Mouse (Mus musculus): ENCODE measurements at regions not wholly inside any gene's neighbourhood (a gene's known extent, or its start where the extent isn't known, plus 50 kb on each side); places are given as distances from the start of the nearest gene placed in this dataset.

DNA sequence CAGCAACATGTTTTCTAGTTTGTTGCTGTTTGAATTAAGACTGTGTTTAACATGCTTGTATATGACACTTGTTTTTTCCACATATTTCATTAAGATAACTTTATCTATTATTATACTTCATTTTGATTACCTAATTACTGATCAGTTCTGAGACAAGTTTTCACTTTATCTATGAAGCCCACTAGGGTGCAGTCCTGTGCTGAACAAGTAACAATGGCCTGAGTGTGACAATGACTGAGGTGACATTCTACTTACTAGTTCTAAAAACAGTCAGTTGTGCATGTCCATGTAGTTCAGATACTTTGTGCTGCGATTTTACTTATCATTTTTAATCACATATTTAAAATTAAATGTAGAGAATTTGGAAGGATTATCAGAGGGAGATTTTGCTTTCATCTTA lies 1795.2 kb upstream of the Gm37988 start:
- no peak for DNase-seq (ENCODE audit: low read depth, low spot score)

DNA sequence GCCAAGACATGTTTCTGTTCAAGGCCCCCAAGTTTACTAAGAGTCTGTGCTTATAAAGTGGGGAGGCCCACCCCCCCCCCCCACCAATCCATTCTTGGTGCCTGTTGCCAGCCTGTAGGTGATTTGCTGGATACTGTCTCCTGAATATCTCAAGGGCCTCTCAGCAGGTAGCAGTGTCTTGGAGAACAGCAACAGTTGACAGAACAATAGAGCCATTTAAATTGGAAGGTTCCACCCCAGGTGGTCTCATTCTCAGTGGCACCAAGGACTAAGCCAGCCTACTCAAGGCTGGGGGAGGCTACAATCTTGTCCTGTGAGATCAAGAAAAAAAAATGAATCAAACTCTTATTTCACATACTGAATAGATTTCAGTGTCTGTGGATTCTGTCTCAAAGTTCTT lies 1744.9 kb upstream of the Gm37988 start:
- no peak for DNase-seq (ENCODE audit: low read depth, low spot score)

- no peak for DNase-seq (ENCODE audit: low read depth, low spot score)
Observed at GRCm38 (mm10) chr1:3094375-3094774, 1713.3 kb upstream of the Gm37988 start.

- DNase-seq (ENCODE audit: low read depth, low spot score), result no peak
Observed at GRCm38 (mm10) chr1:3094910-3095309, 1712.8 kb upstream of the Gm37988 start.

- no peak for DNase-seq (ENCODE audit: low read depth, low spot score)
Observed at GRCm38 (mm10) chr1:3113564-3113963, 1694.1 kb upstream of the Gm37988 start.

DNA sequence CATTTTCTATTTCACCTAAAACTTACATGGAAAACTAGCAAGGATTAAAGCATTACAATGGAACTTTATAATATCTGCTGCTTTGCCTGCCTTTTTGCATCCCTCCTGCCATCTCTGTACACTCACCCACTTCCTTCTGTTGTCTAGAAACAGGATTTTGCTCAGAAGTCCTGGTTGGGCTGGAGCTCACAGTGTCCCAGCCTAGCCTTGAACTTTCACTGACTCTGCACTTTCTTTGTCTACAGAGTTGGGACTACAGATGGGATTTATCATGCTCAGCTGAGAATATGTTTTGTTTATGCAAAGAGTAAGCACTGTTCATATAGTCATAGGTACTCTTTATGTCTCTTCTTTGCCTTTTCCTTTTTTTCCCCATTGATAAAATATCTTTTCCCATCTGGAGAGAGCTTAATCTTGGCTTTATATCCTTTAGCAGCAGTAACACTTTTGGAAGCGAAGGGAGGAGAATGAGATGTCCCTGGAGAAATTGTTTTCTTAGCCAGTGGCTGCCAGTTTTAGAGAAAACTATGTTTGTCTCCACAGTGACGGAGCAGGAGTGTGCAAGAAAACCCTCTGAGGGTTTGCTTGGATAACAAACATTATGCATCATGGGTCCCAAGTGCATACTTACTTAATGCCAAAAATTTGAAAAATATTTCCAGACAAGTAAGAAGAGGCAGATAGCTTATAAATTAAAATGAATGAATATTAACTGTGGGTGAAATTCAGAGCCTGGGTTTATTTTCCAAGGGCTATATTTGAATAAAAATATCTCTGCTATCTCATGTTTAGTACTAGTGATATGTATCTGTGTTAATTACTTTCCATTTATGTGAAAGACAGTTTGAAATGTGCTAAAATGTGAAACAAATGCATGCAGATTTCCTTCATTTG lies 1687.9 kb upstream of the Gm37988 start:
- peak; percentile 38 for DNase-seq (ENCODE audit: low read depth, low spot score)

DNA sequence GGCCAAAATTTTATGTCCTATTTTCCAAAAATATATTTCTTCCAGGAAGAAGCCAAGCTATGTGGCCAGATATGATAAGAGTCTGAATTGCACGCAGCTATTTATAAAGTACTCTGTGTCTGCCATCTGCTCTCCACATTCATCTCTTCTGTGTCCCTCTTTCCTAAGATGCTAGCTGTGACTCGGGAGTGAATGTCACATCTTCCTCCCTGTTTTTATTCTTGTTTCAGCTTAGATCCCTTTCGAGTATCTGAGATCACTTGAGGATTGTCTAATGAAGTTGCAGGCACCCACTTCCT lies 1687.4 kb upstream of the Gm37988 start:
- DNase-seq (ENCODE audit: low read depth, low spot score), result no peak

GRCm38 (mm10) chr1:3121288-3121687 lies 1686.4 kb upstream of the Gm37988 start:
- peak; percentile 15 for DNase-seq (ENCODE audit: low read depth, low spot score)

GRCm38 (mm10) chr1:3121745-3122144 lies 1685.9 kb upstream of the Gm37988 start:
- no peak for DNase-seq (ENCODE audit: low read depth, low spot score)

Measured in skeletal muscle tissue, adult 2 months (tissue).